Mouse (Mus musculus) liver, adult 2 months (tissue): ENCODE measurements around the gene Hnrnpa3. TPM values are rescaled to one million over a fixed set of nuclear protein-coding genes. Genes with fewer than 3 reads are reported as not detected.

Experiments used
- DNase-seq: peaks from one replicate; pipeline ENCODE4 v3.0.0-alpha.2; 2011; ENCODE audit warnings: low read depth, low spot score; ENCODE audit errors: extremely low read depth
- H3K27ac ChIP-seq: fragments of 200-500 bp; replicated peaks from 2 replicates; pipeline ENCODE4 v1.5.1; 2012; ENCODE audit warnings: low read depth, mild to moderate bottlenecking, control low read depth, inconsistent platforms, low read length; ENCODE audit not compliant: insufficient read depth
- H3K27me3 ChIP-seq: fragments of 200-500 bp; 2 replicates; pipeline ENCODE4 v1.6.1; 2012; ENCODE audit warnings: mild to moderate bottlenecking, moderate library complexity, low read length, inconsistent platforms; ENCODE audit not compliant: control insufficient read depth, insufficient read depth
- H3K36me3 ChIP-seq: fragments of 200-500 bp; 2 replicates; pipeline ENCODE4 v1.6.1; 2012; ENCODE audit warnings: low read length, inconsistent platforms; ENCODE audit not compliant: control insufficient read depth, insufficient read depth
- H3K4me1 ChIP-seq: fragments of 200-500 bp; 2 replicates; pipeline ENCODE4 v1.6.1; 2011; ENCODE audit warnings: low read length; ENCODE audit not compliant: control insufficient read depth, insufficient read depth
- H3K4me3 ChIP-seq: fragments of 200-500 bp; 2 replicates; pipeline ENCODE4 v1.5.1; 2011; ENCODE audit warnings: low read depth, mild to moderate bottlenecking, control low read depth, low read length, moderate library complexity; ENCODE audit not compliant: insufficient read depth
- H3K79me2 ChIP-seq: fragments of 200-500 bp; 2 replicates; pipeline ENCODE4 v1.6.1; 2012; ENCODE audit warnings: inconsistent platforms, mild to moderate bottlenecking, low read length, moderate library complexity; ENCODE audit not compliant: control insufficient read depth, insufficient read depth
- H3K9ac ChIP-seq: fragments of 200-500 bp; 2 replicates; pipeline ENCODE4 v1.6.1; 2012; ENCODE audit warnings: low read depth, mild to moderate bottlenecking, control low read depth, inconsistent platforms, low read length
- CTCF ChIP-seq: fragments of 200-500 bp; IDR thresholded peaks from 2 replicates; pipeline ENCODE4 v1.5.1; 2011; ENCODE audit warnings: low read depth, low read length, control low read depth
- POLR2A ChIP-seq: fragments of 200-500 bp; IDR thresholded peaks from 2 replicates; pipeline ENCODE4 v1.6.1; 2011; ENCODE audit warnings: low read length, control low read depth; ENCODE audit not compliant: insufficient read depth; ENCODE audit errors: extremely low read depth
- WGBS: fragments of 180-500 bp; shearing (Covaris S2); methylation state at CpG from one replicate; pipeline ENCODE4 v1.1.7; 2018; 5-methylcytosine and 5-hydroxymethylcytosine counted together
- polyA plus RNA-seq: library from polyadenylated mRNA; depleted of rRNA; stranded (reverse); fragments of >200 nt; gene quantifications from 2 replicates; pipeline ENCODE4 v1.2.3, GENCODE M21; 2012
- total RNA-seq: library from RNA; depleted of rRNA; stranded (reverse); fragments of >200 nt; gene quantifications from 2 replicates; pipeline ENCODE4 v1.2.3, GENCODE M21; 2014

Gene Hnrnpa3
- total and polyA plus RNA-seq, 2 experiments = 13.9 to 45.5 TPM

DNA sequence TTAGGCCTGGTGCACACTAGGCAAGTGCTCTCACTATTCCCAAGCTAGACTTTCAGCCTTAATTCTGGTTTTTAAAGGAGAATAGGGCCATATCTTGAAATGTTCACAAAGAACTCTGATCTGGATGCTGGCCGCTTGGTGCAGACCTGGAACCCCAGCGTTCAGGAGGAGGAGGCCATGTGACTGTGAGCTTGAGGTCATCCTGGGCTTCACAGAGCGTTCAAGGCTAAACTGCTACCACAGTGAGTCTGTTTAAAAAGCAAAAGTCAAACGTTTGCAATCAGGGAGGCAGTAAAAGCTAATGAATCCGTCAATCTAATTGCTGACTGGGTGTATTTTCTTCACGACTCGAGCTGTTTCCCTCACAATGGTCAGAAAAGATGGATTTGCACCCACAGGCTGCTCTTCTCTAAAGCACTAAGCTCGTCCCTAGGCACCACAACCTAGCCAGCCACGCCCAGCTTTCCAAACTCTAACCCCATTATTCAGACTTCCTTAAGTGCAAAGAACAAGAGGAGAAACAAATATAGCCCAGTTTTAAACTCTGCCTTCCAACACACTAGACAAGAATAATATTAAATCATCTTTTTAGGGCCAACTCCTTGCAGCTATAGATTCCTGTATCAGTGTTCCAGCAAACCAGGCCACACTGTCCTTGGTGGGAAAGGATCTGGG, 36.8 kb downstream of the Hnrnpa3 start:
- Histone ChIP-seq H3K9ac (no peak overlapping the region), H3K36me3 (no peaks in the 10 kb centered on the region), H3K4me3 (no peak overlapping the region), H3K4me1 (peaks cover 54% of the 10 kb centered on the region), H3K27ac (peak overlapping the region; percentile 28; the same call in 1 of the 2 replicates), H3K27me3 (no peaks in the 10 kb centered on the region), H3K79me2 (peaks cover 60% of the 10 kb centered on the region)
- 7% methylated on average over 9 of the region's 9 CpGs for WGBS
- peak; percentile 79 for DNase-seq
- TF ChIP-seq CTCF (no peak), POLR2A (no peak)

- peaks cover 57% of the 10 kb centered on the region for H3K4me1 ChIP-seq
- no peaks in the 10 kb centered on the region for H3K27me3 ChIP-seq
- H3K27ac ChIP-seq = peak overlapping the region; percentile 9
- H3K4me3 ChIP-seq = no peak overlapping the region
- H3K9ac ChIP-seq = no peak overlapping the region
- 35% methylated on average over 5 of the region's 5 CpGs for whole genome bisulfite sequencing
- TF ChIP-seq POLR2A (no peak), CTCF (no peak)
- peaks cover 60% of the 10 kb centered on the region for H3K79me2 ChIP-seq
- no peaks in the 10 kb centered on the region for H3K36me3 ChIP-seq
- no peak for DNase-seq
Observed at GRCm38 (mm10) chr2:75696371-75696770, 37.3 kb downstream of the Hnrnpa3 start.

DNA sequence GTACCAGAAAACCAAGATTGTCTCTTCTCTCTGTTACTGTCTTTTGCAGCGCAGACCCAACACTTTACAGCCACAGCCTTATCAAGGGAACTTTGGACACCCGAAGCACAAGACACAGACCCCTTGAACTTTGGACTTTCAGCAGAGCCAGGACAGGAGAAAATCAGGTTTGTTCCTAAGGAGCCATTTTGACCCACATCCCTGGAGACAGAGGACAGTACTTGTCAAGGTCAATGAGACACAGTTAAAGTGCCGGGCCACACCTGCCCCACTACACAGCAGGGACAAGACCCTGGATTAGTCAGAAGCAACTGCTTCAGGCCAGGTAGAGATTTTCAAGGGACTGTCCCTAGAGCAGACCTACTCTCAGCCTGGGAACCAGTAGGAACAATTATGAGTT, 38.2 kb downstream of the Hnrnpa3 start:
- Histone ChIP-seq H3K27ac (peak overlapping the region; percentile 71), H3K9ac (peak overlapping the region; percentile 44; the same call in 1 of the 2 replicates), H3K4me3 (no peak overlapping the region), H3K4me1 (peaks cover 62% of the 10 kb centered on the region), H3K36me3 (no peaks in the 10 kb centered on the region), H3K79me2 (peaks cover 60% of the 10 kb centered on the region), H3K27me3 (no peaks in the 10 kb centered on the region)
- DNase-seq = peak; percentile 78
- TF ChIP-seq POLR2A (no peak), CTCF (no peak)
- WGBS = 14% methylated on average over 3 of the region's 3 CpGs

DNA sequence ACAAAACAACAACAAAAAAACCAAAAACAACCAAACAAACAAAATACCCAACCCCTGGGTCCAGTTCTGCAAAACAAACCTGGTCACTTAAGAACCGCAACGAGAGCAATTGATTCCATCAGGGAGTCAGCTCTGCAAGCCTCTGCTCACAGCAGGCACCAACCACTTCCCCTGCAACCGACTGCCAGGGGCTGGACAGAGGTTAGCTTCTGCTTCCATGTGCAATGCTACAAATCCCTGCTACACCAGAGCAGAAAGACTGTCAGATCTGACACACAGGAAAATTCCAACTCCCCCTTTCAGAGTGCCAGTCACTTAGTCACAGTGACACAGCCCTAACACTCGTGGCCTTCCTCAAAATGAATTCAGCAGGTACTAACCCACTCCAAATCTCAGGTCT, 38.9 kb downstream of the Hnrnpa3 start:
- Histone ChIP-seq H3K9ac (peak overlapping the region; percentile 38), H3K36me3 (no peaks in the 10 kb centered on the region), H3K79me2 (peaks cover 59% of the 10 kb centered on the region), H3K4me1 (peaks cover 60% of the 10 kb centered on the region), H3K4me3 (no peak overlapping the region), H3K27me3 (no peaks in the 10 kb centered on the region), H3K27ac (peak overlapping the region; percentile 28)
- no peak for DNase-seq
- TF ChIP-seq CTCF (no peak), POLR2A (no peak)
- 12% methylated on average over 4 of the region's 4 CpGs for WGBS

DNA sequence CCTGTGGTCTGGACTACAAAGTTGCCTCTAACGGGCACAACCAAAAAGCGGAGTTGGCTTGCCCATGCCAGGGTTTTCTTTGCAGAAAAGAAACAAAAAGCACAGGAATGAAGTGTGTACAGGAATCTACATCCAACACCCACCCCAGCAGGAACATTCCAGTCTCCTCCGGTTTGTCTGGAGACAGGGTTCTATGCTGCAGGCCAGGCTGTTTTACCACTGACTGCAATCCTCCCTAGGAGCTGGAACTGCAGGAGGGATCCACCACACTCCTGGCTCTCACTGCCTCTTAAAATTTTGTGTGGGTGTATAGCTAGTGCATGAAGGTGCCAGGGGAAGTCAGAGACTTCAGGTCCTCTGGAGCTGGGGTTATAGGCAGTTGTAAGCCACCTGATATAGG, 39.8 kb downstream of the Hnrnpa3 start:
- Histone ChIP-seq H3K4me3 (no peak overlapping the region), H3K36me3 (no peaks in the 10 kb centered on the region), H3K27ac (0 out of 2 replicates have a peak overlapping the region, but pooled peaks have one; percentile 2), H3K27me3 (no peaks in the 10 kb centered on the region), H3K9ac (0 out of 2 replicates have a peak overlapping the region, but pooled peaks have one; percentile 7), H3K4me1 (peaks cover 53% of the 10 kb centered on the region), H3K79me2 (peaks cover 53% of the 10 kb centered on the region; the same call in 1 of the 2 replicates)
- no peak for DNase-seq
- TF ChIP-seq POLR2A = no peak
- TF ChIP-seq CTCF = no peak
- 51% methylated on average over 3 of the region's 3 CpGs for WGBS

GRCm38 (mm10) chr2:75700543-75700942, 41.5 kb downstream of the Hnrnpa3 start:
- Histone ChIP-seq H3K27me3 (no peaks in the 10 kb centered on the region), H3K4me3 (no peak overlapping the region), H3K4me1 (peaks cover 46% of the 10 kb centered on the region), H3K79me2 (peaks cover 51% of the 10 kb centered on the region; the same call in 1 of the 2 replicates), H3K9ac (no peak overlapping the region), H3K27ac (no peak overlapping the region), H3K36me3 (no peaks in the 10 kb centered on the region)
- peak; percentile 81 for DNase-seq
- 27% methylated on average over 3 of the region's 3 CpGs for WGBS
- no peak for TF ChIP-seq CTCF
